Mouse (Mus musculus): ENCODE results near the gene Slc36a4.

DNA sequence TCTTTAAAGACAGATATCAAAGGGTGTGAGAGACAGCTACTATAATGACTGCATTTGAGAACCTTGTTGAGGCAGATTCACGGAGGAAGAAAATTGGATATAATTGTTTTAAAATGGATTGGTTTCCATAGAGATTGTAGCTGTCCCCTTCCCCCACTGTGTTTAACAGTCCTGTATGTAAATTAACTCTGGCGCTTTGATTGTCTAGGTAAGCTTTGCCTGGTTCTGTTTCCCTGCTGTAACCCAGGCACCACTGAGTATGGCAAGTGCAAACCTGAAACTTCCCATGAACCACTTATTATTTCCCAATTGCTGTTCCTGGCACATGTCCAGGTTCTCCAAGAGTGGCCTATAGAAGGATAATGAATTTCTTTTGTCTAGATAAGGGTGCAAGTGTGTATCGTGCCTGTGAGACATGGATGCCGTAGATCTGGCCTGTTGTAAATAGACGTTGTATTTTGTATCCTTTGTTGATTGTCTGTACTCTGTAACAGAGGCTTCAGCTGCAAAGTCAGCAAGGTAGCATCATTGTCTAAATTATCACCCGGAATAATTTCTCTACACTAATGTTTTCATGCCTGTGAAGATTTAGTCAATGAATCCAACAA lies 11.8 kb downstream of the Slc36a4 start:
- no peak for TF ChIP-seq CTCF (IDR thresholded peaks at IDR 0.05; ENCODE audit: insufficient read depth, low read depth, low read length)
- TF ChIP-seq POLR2A (IDR thresholded peaks at IDR 0.05; ENCODE audit: insufficient read depth, low read depth, low read length): no peak
